Mouse (Mus musculus) midbrain, embryonic 10.5 days (tissue): ENCODE measurements at regions not wholly inside any gene's neighbourhood (a gene's known extent, or its start where the extent isn't known, plus 50 kb on each side); places are given as distances from the start of the nearest gene placed in this dataset.

Experiments
- DNase-seq: peaks from one replicate; pipeline ENCODE4 v3.0.0-alpha.2; 2017; ENCODE audit warnings: low spot score
- H3K27ac ChIP-seq: fragments of 300-500 bp; sonication (generic); replicated peaks from 2 replicates; pipeline ENCODE4 v1.5.1; 2016; ENCODE audit warnings: mild to moderate bottlenecking
- H3K27me3 ChIP-seq: fragments of 300-500 bp; sonication (generic); 2 replicates; pipeline ENCODE4 v1.6.1; 2016; ENCODE audit warnings: low read depth, mild to moderate bottlenecking; ENCODE audit not compliant: poor library complexity, severe bottlenecking
- H3K36me3 ChIP-seq: fragments of 300-500 bp; sonication (generic); 2 replicates; pipeline ENCODE4 v1.6.1; 2016; ENCODE audit warnings: mild to moderate bottlenecking, moderate library complexity
- H3K4me1 ChIP-seq: fragments of 300-500 bp; sonication (generic); 2 replicates; pipeline ENCODE4 v1.6.1; 2016
- H3K4me3 ChIP-seq: fragments of 300-500 bp; sonication (generic); 2 replicates; pipeline ENCODE4 v1.5.1; 2016; ENCODE audit warnings: mild to moderate bottlenecking, moderate library complexity
- H3K9me3 ChIP-seq: fragments of 300-500 bp; sonication (generic); replicated peaks from 2 replicates; pipeline ENCODE4 v1.6.1; 2016; ENCODE audit warnings: mild to moderate bottlenecking
- WGBS: fragments of 180-500 bp; shearing (Covaris S2); methylation state at CpG from one replicate; pipeline ENCODE4 v1.1.7; 2016; 5-methylcytosine and 5-hydroxymethylcytosine counted together

- 71% methylated on average over 5 of the region's 5 CpGs for WGBS
- no peak for DNase-seq
- Histone ChIP-seq H3K4me3 (no peak overlapping the region), H3K27me3 (no peaks in the 10 kb centered on the region), H3K9me3 (no peaks in the 10 kb centered on the region), H3K4me1 (0 out of 2 replicates have a peak, but pooled peaks cover 5% of the 10 kb centered on the region), H3K36me3 (no peaks in the 10 kb centered on the region), H3K27ac (no peak overlapping the region)
Measured at GRCm38 (mm10) chr5:119183545-119184047, 486.9 kb upstream of the Tbx3 start.

GRCm38 (mm10) chr5:119186611-119187010 is 483.9 kb upstream of the Tbx3 start:
- Histone ChIP-seq H3K36me3 (no peaks in the 10 kb centered on the region), H3K27ac (no peak overlapping the region), H3K4me1 (0 out of 2 replicates have a peak, but pooled peaks cover 5% of the 10 kb centered on the region), H3K4me3 (no peak overlapping the region), H3K27me3 (no peaks in the 10 kb centered on the region), H3K9me3 (no peaks in the 10 kb centered on the region)
- DNase-seq, result no peak
- 54% methylated on average over 3 of the region's 3 CpGs for WGBS

GRCm38 (mm10) chr5:119188476-119188875 is 482.0 kb upstream of the Tbx3 start:
- Histone ChIP-seq H3K36me3 (no peaks in the 10 kb centered on the region), H3K27me3 (0 out of 2 replicates have a peak, but pooled peaks cover 11% of the 10 kb centered on the region), H3K4me3 (no peak overlapping the region), H3K9me3 (no peaks in the 10 kb centered on the region), H3K4me1 (0 out of 2 replicates have a peak, but pooled peaks cover 5% of the 10 kb centered on the region), H3K27ac (no peak overlapping the region)
- WGBS, result 53% methylated on average over 6 of the region's 6 CpGs
- DNase-seq, result no peak

GRCm38 (mm10) chr5:119193699-119194681 is 476.5 kb upstream of the Tbx3 start:
- H3K9me3 ChIP-seq, result no peaks in the 10 kb centered on the region
- H3K27ac ChIP-seq, result no peak overlapping the region
- no peak overlapping the region for H3K4me3 ChIP-seq
- H3K4me1 ChIP-seq, result peaks cover 9% of the 10 kb centered on the region
- H3K36me3 ChIP-seq, result no peaks in the 10 kb centered on the region
- no peak for DNase-seq
- H3K27me3 ChIP-seq, result peaks cover 35% of the 10 kb centered on the region
- 58% methylated on average over 21 of the region's 21 CpGs for WGBS

- no peaks in the 10 kb centered on the region for H3K36me3 ChIP-seq
- WGBS, result 42% methylated on average over 9 of the region's 9 CpGs
- no peak overlapping the region for H3K4me3 ChIP-seq
Measured at GRCm38 (mm10) chr5:119199906-119200305, 470.6 kb upstream of the Tbx3 start.

GRCm38 (mm10) chr5:119201251-119201650 is 469.2 kb upstream of the Tbx3 start:
- Histone ChIP-seq H3K27ac (no peak overlapping the region), H3K27me3 (peaks cover 4% of the 10 kb centered on the region; the same call in 1 of the 2 replicates), H3K9me3 (no peaks in the 10 kb centered on the region), H3K4me3 (no peak overlapping the region), H3K4me1 (peaks cover 6% of the 10 kb centered on the region), H3K36me3 (no peaks in the 10 kb centered on the region)
- no peak for DNase-seq
- 92% methylated on average over 8 of the region's 8 CpGs for WGBS

More at GRCm38 (mm10) chr5:119199906-119200305, 470.6 kb upstream of the Tbx3 start:
- DNase-seq, result no peak
- Histone ChIP-seq H3K27ac (no peak overlapping the region), H3K9me3 (no peaks in the 10 kb centered on the region), H3K27me3 (peaks cover 18% of the 10 kb centered on the region), H3K4me1 (peaks cover 6% of the 10 kb centered on the region)

- WGBS, result 76% methylated on average over 2 of the region's 2 CpGs
- Histone ChIP-seq H3K4me3 (no peak overlapping the region), H3K27me3 (no peaks in the 10 kb centered on the region), H3K36me3 (no peaks in the 10 kb centered on the region), H3K27ac (no peak overlapping the region), H3K4me1 (peaks cover 6% of the 10 kb centered on the region), H3K9me3 (peaks cover 9% of the 10 kb centered on the region)
- no peak for DNase-seq
Measured at GRCm38 (mm10) chr5:119204736-119205135, 465.7 kb upstream of the Tbx3 start.

GRCm38 (mm10) chr5:119208077-119208476 is 462.4 kb upstream of the Tbx3 start:
- no peak overlapping the region for H3K4me3 ChIP-seq
- no peak overlapping the region for H3K27ac ChIP-seq
- peaks cover 17% of the 10 kb centered on the region for H3K9me3 ChIP-seq
- DNase-seq, result no peak
- 85% methylated on average over 13 of the region's 13 CpGs for WGBS
- H3K36me3 ChIP-seq, result no peaks in the 10 kb centered on the region
- H3K27me3 ChIP-seq, result no peaks in the 10 kb centered on the region
- no peaks in the 10 kb centered on the region for H3K4me1 ChIP-seq

GRCm38 (mm10) chr5:119213196-119213595 is 457.3 kb upstream of the Tbx3 start:
- 0 out of 2 replicates have a peak, but pooled peaks cover 3% of the 10 kb centered on the region for H3K27me3 ChIP-seq
- no peaks in the 10 kb centered on the region for H3K4me1 ChIP-seq
- DNase-seq, result no peak
- H3K9me3 ChIP-seq, result peaks cover 17% of the 10 kb centered on the region
- no peak overlapping the region for H3K27ac ChIP-seq
- H3K4me3 ChIP-seq, result no peak overlapping the region
- no peaks in the 10 kb centered on the region for H3K36me3 ChIP-seq
- 82% methylated on average over 4 of the region's 4 CpGs for WGBS

- Histone ChIP-seq H3K27me3 (0 out of 2 replicates have a peak, but pooled peaks cover 3% of the 10 kb centered on the region), H3K4me3 (no peak overlapping the region), H3K27ac (no peak overlapping the region), H3K36me3 (no peaks in the 10 kb centered on the region), H3K9me3 (peaks cover 16% of the 10 kb centered on the region), H3K4me1 (no peaks in the 10 kb centered on the region)
- WGBS, result 60% methylated on average over 7 of the region's 7 CpGs
- DNase-seq, result no peak
Measured at GRCm38 (mm10) chr5:119213692-119214357, 456.6 kb upstream of the Tbx3 start.

- peaks cover 4% of the 10 kb centered on the region; the same call in 1 of the 2 replicates for H3K4me1 ChIP-seq
- no peak for DNase-seq
- H3K36me3 ChIP-seq, result no peaks in the 10 kb centered on the region
- H3K4me3 ChIP-seq, result no peak overlapping the region
- H3K27me3 ChIP-seq, result 0 out of 2 replicates have a peak, but pooled peaks cover 3% of the 10 kb centered on the region
- no peak overlapping the region for H3K27ac ChIP-seq
- 91% methylated on average over 9 of the region's 9 CpGs for WGBS
- peaks cover 6% of the 10 kb centered on the region for H3K9me3 ChIP-seq
Measured at GRCm38 (mm10) chr5:119214937-119215336, 455.5 kb upstream of the Tbx3 start.

GRCm38 (mm10) chr5:119215364-119215763 is 455.1 kb upstream of the Tbx3 start:
- no peak for DNase-seq

More at GRCm38 (mm10) chr5:119215364-119215763, 455.1 kb upstream of the Tbx3 start:
- Histone ChIP-seq H3K27ac (no peak overlapping the region), H3K9me3 (peaks cover 2% of the 10 kb centered on the region), H3K27me3 (0 out of 2 replicates have a peak, but pooled peaks cover 3% of the 10 kb centered on the region), H3K4me1 (peaks cover 4% of the 10 kb centered on the region; the same call in 1 of the 2 replicates), H3K4me3 (no peak overlapping the region), H3K36me3 (no peaks in the 10 kb centered on the region)
- WGBS, result 84% methylated on average over 10 of the region's 10 CpGs
